Mouse (Mus musculus): ENCODE measurements at regions not wholly inside any gene's neighbourhood (a gene's known extent, or its start where the extent isn't known, plus 50 kb on each side); places are given as distances from the start of the nearest gene placed in this dataset.

DNA sequence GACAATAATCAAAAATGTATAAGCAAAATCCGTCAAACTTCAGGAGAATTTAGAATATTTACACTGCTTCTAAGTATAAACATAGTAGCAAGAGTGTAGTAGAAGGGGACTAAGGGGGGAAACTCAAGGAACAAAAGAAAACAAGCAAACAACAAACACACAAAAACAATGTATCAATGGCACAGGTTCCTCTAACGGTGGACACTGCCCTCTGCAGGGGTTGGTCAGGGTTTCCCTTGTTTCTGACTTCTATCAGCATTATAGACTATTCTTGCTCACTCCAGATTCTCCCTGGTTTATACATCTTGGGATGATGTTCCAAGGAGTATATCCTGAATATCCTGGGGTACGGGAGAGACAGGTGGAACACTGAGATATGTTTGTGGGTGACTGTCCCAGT lies 147.3 kb upstream of the Ppp2r3a start:
- TF ChIP-seq CTCF (conservative IDR thresholded peaks at IDR 0.05; ENCODE audit: insufficient read depth, insufficient read length, low read depth, low read length) (peak; percentile 59), POLR2A (IDR thresholded peaks at IDR 0.05; ENCODE audit: low read depth, low read length) (no peak)
